Mouse (Mus musculus): ENCODE data around the gene Mslnl. TPM values are rescaled to one million over a fixed set of nuclear protein-coding genes. Genes with fewer than 3 reads are reported as not detected.

The Mslnl gene
- not detected in 2 replicates for polyA plus RNA-seq (2015; fragmentation: Nextera tagmentation; extraction: Ambion mirVana)

DNA sequence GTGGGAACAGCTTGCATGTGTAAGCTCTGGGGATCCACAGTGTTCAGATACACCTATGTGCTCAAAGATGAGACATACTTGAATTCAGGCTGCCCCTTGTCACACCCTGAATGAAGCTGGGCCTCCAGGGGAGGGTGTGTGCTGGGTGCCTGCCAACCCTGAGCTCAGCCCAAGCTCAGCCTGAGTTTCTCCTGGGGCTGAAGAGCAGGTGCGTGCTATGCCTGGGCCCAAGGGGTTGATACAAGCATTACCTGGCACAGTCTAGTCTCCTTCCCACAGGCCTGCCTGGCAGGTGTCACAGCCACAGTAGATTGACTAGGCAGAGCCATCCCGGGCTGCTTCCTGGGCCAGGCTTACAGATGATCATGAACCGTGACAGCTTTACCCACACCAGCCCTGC, at the start of gene Mslnl:
Gene Mslnl, plus strand, starts transcription at position 298 of the 400 bp plus-strand sequence.
- H3K36me3 ChIP-seq (ENCODE audit: control insufficient read depth, insufficient read depth, low read length) = no peaks in the 10 kb centered on the region; the same call in 1 of the 2 replicates
- ATAC-seq = no peak
- WGBS = 68% methylated on average over 3 of the region's 3 CpGs
- H3K4me1 ChIP-seq (ENCODE audit: control insufficient read depth, insufficient read depth, low read length) = no peaks in the 10 kb centered on the region
- H3K9me3 ChIP-seq (replicated peaks; ENCODE audit: control insufficient read depth, low read length, poor library complexity, severe bottlenecking) = no peaks in the 10 kb centered on the region
- H3K4me2 ChIP-seq (ENCODE audit: low read length) = no peak within 1 kb of the TSS
- H3K27me3 ChIP-seq (ENCODE audit: control insufficient read depth, insufficient read depth, low read depth, low read length) = no peaks in the 10 kb centered on the region
- no peak within 1 kb of the TSS for H3K27ac ChIP-seq (ENCODE audit: low read length)
- no peak within 1 kb of the TSS for H3K9ac ChIP-seq (ENCODE audit: low read depth, low read length)
- no peak within 1 kb of the TSS for H3K4me3 ChIP-seq (ENCODE audit: low read depth, low read length)

DNA sequence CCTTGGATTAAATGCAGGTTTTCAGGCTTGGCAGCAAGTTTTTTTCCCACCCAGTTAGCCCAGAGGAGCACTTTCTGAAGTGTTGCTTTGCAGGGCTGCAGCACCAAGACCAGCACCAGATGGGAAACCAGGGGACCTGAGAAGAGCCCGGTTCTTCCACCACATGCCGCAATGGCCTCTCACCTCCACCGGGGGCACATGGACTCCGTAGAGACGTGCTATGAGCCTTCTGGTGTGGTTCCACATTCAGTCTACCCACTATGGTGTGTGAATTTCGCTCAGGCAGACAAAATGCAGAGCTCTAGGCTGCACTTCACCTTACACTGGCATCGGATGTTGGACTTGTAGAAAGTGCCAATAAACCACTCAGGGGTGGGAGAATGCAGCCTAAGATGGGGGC, 49.5 kb upstream of the Mslnl start:
- no peaks in the 10 kb centered on the region for H3K9me3 ChIP-seq (replicated peaks; ENCODE audit: control insufficient read depth, low read length, poor library complexity, severe bottlenecking)
- H3K4me2 ChIP-seq (ENCODE audit: low read length) = no peak overlapping the region
- no peak overlapping the region for H3K9ac ChIP-seq (ENCODE audit: low read depth, low read length)
- no peak for ATAC-seq
- H3K36me3 ChIP-seq (ENCODE audit: control insufficient read depth, insufficient read depth, low read length) = no peaks in the 10 kb centered on the region
- no peak overlapping the region for H3K4me3 ChIP-seq (ENCODE audit: low read depth, low read length)
- WGBS = 46% methylated on average over 7 of the region's 7 CpGs
- no peaks in the 10 kb centered on the region for H3K27me3 ChIP-seq (ENCODE audit: control insufficient read depth, insufficient read depth, low read depth, low read length)
- H3K4me1 ChIP-seq (ENCODE audit: control insufficient read depth, insufficient read depth, low read length) = no peaks in the 10 kb centered on the region
- no peak overlapping the region for H3K27ac ChIP-seq (ENCODE audit: low read length)

GRCm38 (mm10) chr17:25688922-25689321, 46.9 kb upstream of the Mslnl start:
- Histone ChIP-seq H3K4me2 (ENCODE audit: low read length) (no peak overlapping the region), H3K9ac (ENCODE audit: low read depth, low read length) (no peak overlapping the region), H3K9me3 (replicated peaks; ENCODE audit: control insufficient read depth, low read length, poor library complexity, severe bottlenecking) (no peaks in the 10 kb centered on the region), H3K4me3 (ENCODE audit: low read depth, low read length) (no peak overlapping the region), H3K27ac (ENCODE audit: low read length) (no peak overlapping the region), H3K27me3 (ENCODE audit: control insufficient read depth, insufficient read depth, low read depth, low read length) (no peaks in the 10 kb centered on the region), H3K36me3 (ENCODE audit: control insufficient read depth, insufficient read depth, low read length) (no peaks in the 10 kb centered on the region), H3K4me1 (ENCODE audit: control insufficient read depth, insufficient read depth, low read length) (no peaks in the 10 kb centered on the region)
- ATAC-seq = no peak
- WGBS = 67% methylated on average over 4 of the region's 4 CpGs

DNA sequence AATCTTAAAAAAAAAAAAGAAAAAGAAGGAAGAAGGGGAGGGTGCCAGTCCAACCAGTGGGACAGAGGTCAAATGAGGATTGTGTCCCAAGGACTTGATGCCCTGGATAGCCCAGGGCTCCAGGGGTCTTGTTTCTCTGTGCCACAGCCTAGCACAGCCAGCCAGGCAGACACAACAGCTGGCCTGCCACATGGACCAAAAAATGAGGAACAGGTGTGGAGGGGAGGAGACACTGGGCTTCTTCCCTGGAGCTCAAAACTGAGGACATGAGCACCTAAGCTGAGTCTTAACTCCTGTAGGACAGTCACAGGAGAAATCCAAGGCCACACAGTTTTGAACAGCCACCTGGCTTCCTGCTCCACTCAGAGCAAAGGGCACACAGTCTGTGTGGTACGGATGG, 39.6 kb upstream of the Mslnl start:
- no peak for ATAC-seq
- 0 out of 2 replicates have a peak, but pooled peaks cover 2% of the 10 kb centered on the region for H3K27me3 ChIP-seq (ENCODE audit: control insufficient read depth, insufficient read depth, low read depth, low read length)
- H3K9me3 ChIP-seq (replicated peaks; ENCODE audit: control insufficient read depth, low read length, poor library complexity, severe bottlenecking) = no peaks in the 10 kb centered on the region
- no peak overlapping the region for H3K27ac ChIP-seq (ENCODE audit: low read length)
- no peak overlapping the region for H3K4me2 ChIP-seq (ENCODE audit: low read length)
- no peak overlapping the region for H3K4me3 ChIP-seq (ENCODE audit: low read depth, low read length)
- 33% methylated on average over 1 of the region's 1 CpGs for WGBS
- no peak overlapping the region for H3K9ac ChIP-seq (ENCODE audit: low read depth, low read length)
- H3K4me1 ChIP-seq (ENCODE audit: control insufficient read depth, insufficient read depth, low read length) = no peaks in the 10 kb centered on the region
- H3K36me3 ChIP-seq (ENCODE audit: control insufficient read depth, insufficient read depth, low read length) = no peaks in the 10 kb centered on the region

DNA sequence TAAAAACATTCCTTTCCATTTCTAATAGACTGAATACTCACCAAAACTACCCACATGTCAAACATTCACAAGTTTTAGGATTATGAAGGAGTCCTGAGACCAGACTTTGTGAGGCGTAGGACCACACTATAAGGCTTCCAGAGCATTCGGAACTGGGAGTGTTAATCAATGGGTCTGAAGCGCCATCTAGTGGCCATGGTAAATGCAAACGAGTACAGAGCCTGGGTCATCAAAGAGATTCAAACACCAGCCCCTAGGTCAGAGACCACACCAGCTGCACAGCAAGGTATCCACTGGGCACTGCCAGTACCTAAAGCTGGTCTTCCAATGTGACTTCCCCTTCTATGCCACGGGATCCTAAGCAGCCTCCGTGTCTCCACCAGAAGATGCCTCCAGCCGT, 37.4 kb upstream of the Mslnl start:
- no peak overlapping the region for H3K4me2 ChIP-seq (ENCODE audit: low read length)
- no peaks in the 10 kb centered on the region for H3K36me3 ChIP-seq (ENCODE audit: control insufficient read depth, insufficient read depth, low read length)
- no peak overlapping the region for H3K9ac ChIP-seq (ENCODE audit: low read depth, low read length)
- 0 out of 2 replicates have a peak, but pooled peaks cover 2% of the 10 kb centered on the region for H3K27me3 ChIP-seq (ENCODE audit: control insufficient read depth, insufficient read depth, low read depth, low read length)
- no peak for ATAC-seq
- WGBS = 12% methylated on average over 7 of the region's 7 CpGs
- no peaks in the 10 kb centered on the region for H3K9me3 ChIP-seq (replicated peaks; ENCODE audit: control insufficient read depth, low read length, poor library complexity, severe bottlenecking)
- no peaks in the 10 kb centered on the region for H3K4me1 ChIP-seq (ENCODE audit: control insufficient read depth, insufficient read depth, low read length)
- no peak overlapping the region for H3K27ac ChIP-seq (ENCODE audit: low read length)
- H3K4me3 ChIP-seq (ENCODE audit: low read depth, low read length) = no peak overlapping the region

DNA sequence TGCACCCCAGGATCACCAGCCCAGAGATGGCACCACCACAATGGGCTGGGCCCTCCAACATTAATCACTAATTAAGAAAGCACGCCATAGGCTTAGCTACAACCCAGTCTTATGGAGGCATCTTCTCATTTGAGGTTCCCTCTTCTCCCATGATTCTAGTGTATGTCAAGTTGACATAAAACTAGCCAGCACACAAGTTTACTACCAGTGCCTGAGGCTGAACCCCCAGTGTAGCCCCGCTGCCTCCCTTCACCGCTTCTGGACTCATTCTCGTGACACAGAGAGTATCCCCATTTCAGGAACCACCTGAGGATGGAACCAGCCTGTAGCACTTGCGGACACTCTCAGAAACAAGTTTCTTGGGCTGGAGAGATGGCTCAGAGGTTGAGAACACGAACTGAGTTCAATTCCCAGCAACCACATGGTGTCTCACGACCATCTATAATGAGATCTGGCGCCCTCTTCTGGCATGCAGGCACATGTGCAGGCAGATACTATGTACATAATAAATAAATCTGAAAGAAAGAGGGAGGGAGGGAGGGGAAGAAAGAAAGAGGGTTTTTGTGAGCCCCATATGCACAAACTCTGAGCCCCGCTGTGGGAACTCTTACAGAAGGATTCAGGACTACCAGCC, 34.9 kb upstream of the Mslnl start:
- H3K27ac ChIP-seq (ENCODE audit: low read length) = no peak overlapping the region
- no peaks in the 10 kb centered on the region for H3K4me1 ChIP-seq (ENCODE audit: control insufficient read depth, insufficient read depth, low read length)
- WGBS = 60% methylated on average over 9 of the region's 9 CpGs
- ATAC-seq = no peak
- no peak overlapping the region for H3K9ac ChIP-seq (ENCODE audit: low read depth, low read length)
- H3K9me3 ChIP-seq (replicated peaks; ENCODE audit: control insufficient read depth, low read length, poor library complexity, severe bottlenecking) = no peaks in the 10 kb centered on the region
- no peak overlapping the region for H3K4me2 ChIP-seq (ENCODE audit: low read length)
- H3K27me3 ChIP-seq (ENCODE audit: control insufficient read depth, insufficient read depth, low read depth, low read length) = 0 out of 2 replicates have a peak, but pooled peaks cover 2% of the 10 kb centered on the region
- H3K36me3 ChIP-seq (ENCODE audit: control insufficient read depth, insufficient read depth, low read length) = no peaks in the 10 kb centered on the region
- no peak overlapping the region for H3K4me3 ChIP-seq (ENCODE audit: low read depth, low read length)

GRCm38 (mm10) chr17:25709994-25710393, 25.8 kb upstream of the Mslnl start:
- Histone ChIP-seq H3K9me3 (replicated peaks; ENCODE audit: control insufficient read depth, low read length, poor library complexity, severe bottlenecking) (no peaks in the 10 kb centered on the region), H3K4me1 (ENCODE audit: control insufficient read depth, insufficient read depth, low read length) (no peaks in the 10 kb centered on the region), H3K27me3 (ENCODE audit: control insufficient read depth, insufficient read depth, low read depth, low read length) (no peaks in the 10 kb centered on the region; the same call in 1 of the 2 replicates), H3K4me3 (ENCODE audit: low read depth, low read length) (no peak overlapping the region), H3K9ac (ENCODE audit: low read depth, low read length) (no peak overlapping the region), H3K36me3 (ENCODE audit: control insufficient read depth, insufficient read depth, low read length) (no peaks in the 10 kb centered on the region), H3K4me2 (ENCODE audit: low read length) (no peak overlapping the region), H3K27ac (ENCODE audit: low read length) (no peak overlapping the region)
- 98% methylated on average over 2 of the region's 2 CpGs for WGBS
- ATAC-seq = no peak

DNA sequence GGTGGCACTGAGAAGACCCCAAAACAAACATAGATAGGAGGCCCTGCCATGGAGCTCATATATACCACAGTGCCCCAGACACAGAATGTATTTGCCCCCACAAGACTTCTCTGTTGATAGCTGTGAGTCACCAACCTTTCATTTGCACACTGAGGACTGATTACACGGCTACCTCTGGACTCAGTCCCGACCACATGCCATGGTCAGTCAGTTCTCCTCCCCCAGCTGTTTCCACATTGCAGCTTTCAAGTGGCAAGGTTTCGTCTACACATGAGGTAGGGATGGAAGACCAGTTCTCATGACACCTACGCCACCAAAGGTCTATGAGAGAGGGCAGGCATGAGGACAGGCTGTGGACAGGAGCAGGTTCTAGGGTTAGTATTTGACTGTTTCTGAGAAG, 24.7 kb upstream of the Mslnl start:
- Histone ChIP-seq H3K4me1 (ENCODE audit: control insufficient read depth, insufficient read depth, low read length) (no peaks in the 10 kb centered on the region), H3K27me3 (ENCODE audit: control insufficient read depth, insufficient read depth, low read depth, low read length) (peaks cover 8% of the 10 kb centered on the region), H3K9me3 (replicated peaks; ENCODE audit: control insufficient read depth, low read length, poor library complexity, severe bottlenecking) (no peaks in the 10 kb centered on the region), H3K27ac (ENCODE audit: low read length) (no peak overlapping the region), H3K4me3 (ENCODE audit: low read depth, low read length) (no peak overlapping the region), H3K36me3 (ENCODE audit: control insufficient read depth, insufficient read depth, low read length) (no peaks in the 10 kb centered on the region), H3K4me2 (ENCODE audit: low read length) (no peak overlapping the region), H3K9ac (ENCODE audit: low read depth, low read length) (no peak overlapping the region)
- no peak for ATAC-seq
- WGBS = 83% methylated on average over 4 of the region's 4 CpGs

DNA sequence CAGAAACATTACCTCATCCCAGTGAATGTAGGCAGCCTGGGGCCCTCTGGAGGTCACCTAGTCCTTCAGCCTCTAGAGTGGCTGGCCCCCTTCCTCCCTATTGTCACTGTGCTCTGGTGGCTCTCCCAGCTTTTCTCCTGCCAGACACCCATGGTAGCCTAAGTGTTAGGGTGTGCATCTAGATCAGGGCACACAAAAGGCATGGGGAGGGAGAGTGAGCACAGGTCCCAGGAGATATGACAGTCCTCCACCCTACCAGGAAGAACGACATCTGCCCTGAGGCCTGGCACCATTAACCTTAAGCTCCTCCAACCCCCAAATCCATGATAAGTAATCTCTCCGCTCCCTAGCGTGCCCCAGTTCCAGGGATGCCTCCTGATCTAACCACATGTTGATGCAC, 20.2 kb upstream of the Mslnl start:
- WGBS = 61% methylated on average over 3 of the region's 3 CpGs
- Histone ChIP-seq H3K4me3 (ENCODE audit: low read depth, low read length) (no peak overlapping the region), H3K4me1 (ENCODE audit: control insufficient read depth, insufficient read depth, low read length) (peaks cover 5% of the 10 kb centered on the region; the same call in 1 of the 2 replicates), H3K36me3 (ENCODE audit: control insufficient read depth, insufficient read depth, low read length) (no peaks in the 10 kb centered on the region), H3K27ac (ENCODE audit: low read length) (no peak overlapping the region), H3K4me2 (ENCODE audit: low read length) (no peak overlapping the region), H3K9ac (ENCODE audit: low read depth, low read length) (no peak overlapping the region), H3K27me3 (ENCODE audit: control insufficient read depth, insufficient read depth, low read depth, low read length) (peaks cover 26% of the 10 kb centered on the region), H3K9me3 (replicated peaks; ENCODE audit: control insufficient read depth, low read length, poor library complexity, severe bottlenecking) (no peaks in the 10 kb centered on the region)
- no peak for ATAC-seq
